Mouse (Mus musculus): ENCODE measurements around the gene Ptpra.

DNA sequence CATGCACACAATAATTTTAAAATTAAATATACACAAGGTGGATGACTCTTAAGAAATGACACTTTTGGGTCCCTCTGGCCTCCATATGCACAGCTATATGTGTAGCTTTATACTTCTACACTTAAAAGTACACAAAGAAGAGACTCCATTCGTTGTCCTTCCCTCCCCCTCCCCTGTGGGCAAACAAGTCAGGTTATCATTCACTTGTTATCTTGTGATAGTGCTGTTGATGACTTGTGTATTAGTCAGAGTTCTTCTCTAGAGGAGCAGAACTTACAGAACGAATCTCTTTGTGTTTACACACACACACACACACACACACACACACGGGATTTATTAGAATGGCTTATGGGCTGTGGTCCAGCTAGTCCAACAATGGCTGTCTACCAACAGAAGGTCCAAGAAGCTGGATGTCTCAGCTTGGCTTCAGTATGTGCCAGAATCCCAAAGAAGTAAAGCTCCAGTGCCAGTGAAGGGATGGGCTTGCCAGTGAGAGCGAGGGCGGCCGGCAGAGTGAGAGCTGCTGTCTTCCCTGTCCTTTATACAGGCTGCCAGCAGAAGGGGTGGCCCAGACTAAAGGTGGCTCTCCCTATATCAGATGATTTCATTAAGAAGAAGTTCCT, 4.8 kb downstream of the Ptpra start:
- TF ChIP-seq CTCF (IDR thresholded peaks at IDR 0.05; ENCODE audit: low read depth) (no peak), EP300 (IDR thresholded peaks at IDR 0.05; ENCODE audit: low read depth) (no peak)
